Mouse (Mus musculus) gastrocnemius, adult 18-20 months (tissue): Measurements from ENCODE around the gene Gpr12. TPM values are rescaled to one million over a fixed set of nuclear protein-coding genes. Genes with fewer than 3 reads are reported as not detected.
"Not testable (repeated sequence)": the region's sequence is repeated elsewhere in the genome, so short reads cannot be mapped to it uniquely, and the experiment has no call there.

Experiments
- DNase-seq: peaks from one replicate; pipeline ENCODE4 v3.0.0; 2021; ENCODE audit warnings: low spot score
- total RNA-seq, 2 experiments: library from RNA; stranded (reverse); gene quantifications; 2 replicates each; pipeline ENCODE4 v1.2.3; 2021

The Gpr12 gene
- total RNA-seq, 2 experiments from 2014 or later = not detected

- no peak for DNase-seq
These were observed 1.5 kb upstream of the Gpr12 start for GRCm38 (mm10) chr5:146586357-146587070.

DNA sequence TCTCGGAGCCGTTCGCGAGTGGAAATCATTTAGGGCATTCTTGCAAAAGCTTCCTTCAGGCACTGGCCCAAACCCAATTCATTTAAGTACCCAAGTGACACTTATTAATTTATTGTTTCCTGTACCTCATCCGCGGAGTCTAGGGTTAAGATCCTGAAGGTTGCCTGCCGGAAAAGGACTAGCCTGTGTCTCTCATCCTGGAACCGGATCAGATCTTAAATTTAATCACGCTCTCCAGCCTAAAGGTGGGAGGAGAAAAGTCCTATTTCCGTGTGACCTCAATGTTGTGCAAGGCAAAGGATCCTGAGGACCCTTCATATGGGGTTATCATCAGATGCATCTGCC lies 240 bp upstream of the Gpr12 start:
- DNase-seq = no peak

GRCm38 (mm10) chr5:146584156-146584477 lies 922 bp downstream of the Gpr12 start:
- DNase-seq = no peak

DNA sequence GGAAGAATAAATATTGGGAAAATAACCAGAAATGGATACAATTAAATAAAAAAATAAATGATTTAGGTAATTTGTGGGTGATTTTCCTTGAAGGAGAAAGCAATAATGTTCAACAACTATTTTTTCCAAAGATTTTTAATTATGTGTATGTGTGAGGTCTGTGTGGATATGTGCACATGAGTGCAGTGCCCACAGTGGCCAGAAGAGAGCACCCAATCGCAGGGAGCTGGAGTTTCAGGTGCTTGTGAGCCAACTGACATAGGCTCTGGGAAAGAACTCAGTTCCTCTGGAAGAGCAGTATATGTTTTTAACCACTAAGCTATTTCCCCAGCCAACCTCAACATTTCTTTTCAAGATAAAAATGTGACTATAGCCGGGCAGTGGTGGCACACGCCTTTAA lies 8.4 kb downstream of the Gpr12 start:
- DNase-seq = no peak

GRCm38 (mm10) chr5:146572735-146573042 lies 12.3 kb downstream of the Gpr12 start:
- not testable (repeated sequence) for DNase-seq

DNA sequence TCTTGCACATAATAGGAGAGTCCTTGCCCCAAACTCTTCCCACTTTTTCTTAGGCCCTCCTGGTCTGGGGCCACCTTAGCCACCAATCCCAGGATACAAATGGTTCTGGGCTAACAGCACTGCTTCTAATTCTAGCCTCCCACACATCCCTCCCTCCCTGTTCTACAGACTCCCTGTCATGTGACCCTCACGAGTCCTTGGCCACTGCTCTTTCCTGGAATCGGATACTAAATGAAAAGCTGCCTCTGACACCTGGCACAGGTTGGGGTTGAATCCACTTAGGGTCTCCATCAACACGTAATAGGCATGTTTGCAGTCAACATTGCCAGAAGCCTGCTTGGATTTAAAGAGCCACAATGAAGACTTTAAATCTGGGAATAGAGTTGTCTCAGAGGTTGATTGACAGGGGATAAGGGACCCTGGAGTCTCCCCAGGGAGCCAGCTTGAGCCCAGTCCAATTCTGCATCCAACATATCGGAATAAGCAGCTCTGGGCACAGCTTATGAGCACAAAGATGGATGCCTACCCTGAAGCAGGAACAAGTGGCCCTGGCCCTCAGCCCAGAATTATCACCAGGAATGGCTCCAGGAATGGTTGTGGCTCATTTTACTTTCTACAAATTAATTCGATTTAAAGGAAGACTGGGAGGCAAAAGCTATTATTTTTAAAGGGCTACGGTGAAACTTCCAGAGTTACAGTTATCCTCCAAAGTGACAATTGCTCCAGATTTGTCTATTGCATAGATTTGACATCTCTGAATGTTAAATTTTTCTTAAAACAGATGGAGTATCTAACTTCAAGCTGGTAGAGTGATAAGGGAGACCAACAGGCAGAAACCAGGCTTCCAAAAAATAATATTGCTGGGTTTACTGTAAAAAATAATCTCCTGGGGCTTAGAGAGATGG lies 13.0 kb downstream of the Gpr12 start:
- not testable (repeated sequence) for DNase-seq

- not testable (repeated sequence) for DNase-seq
These were observed 14.9 kb downstream of the Gpr12 start for GRCm38 (mm10) chr5:146570179-146570578.

- DNase-seq = no peak
These were observed 18.0 kb downstream of the Gpr12 start for GRCm38 (mm10) chr5:146567054-146567453.

GRCm38 (mm10) chr5:146564259-146564658 lies 20.8 kb downstream of the Gpr12 start:
- no peak for DNase-seq

DNA sequence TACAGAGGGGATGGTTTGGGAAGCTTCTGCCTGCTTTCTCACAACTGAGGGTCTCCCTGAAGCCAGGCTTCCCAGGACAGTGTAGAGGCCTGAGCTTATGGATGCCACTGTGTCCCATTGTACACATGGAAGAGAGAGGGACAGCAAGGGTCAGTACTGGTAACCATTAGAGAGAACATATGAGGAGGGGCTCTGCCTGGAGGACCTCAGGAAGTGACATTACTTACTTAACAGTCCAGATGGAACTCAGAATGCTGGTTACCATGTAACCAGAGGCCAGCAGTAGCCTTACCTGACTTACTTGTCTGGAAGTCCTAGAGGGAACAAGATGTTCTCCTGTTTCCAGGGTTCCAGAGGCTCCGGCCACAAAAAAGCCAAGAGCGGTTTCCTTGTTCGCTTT lies 29.2 kb downstream of the Gpr12 start, which contains the start of gene Gm3415:
Gene Gm3415, plus strand, starts transcription at position 301 of the 400 bp plus-strand sequence.
- not testable (repeated sequence) for DNase-seq

DNA sequence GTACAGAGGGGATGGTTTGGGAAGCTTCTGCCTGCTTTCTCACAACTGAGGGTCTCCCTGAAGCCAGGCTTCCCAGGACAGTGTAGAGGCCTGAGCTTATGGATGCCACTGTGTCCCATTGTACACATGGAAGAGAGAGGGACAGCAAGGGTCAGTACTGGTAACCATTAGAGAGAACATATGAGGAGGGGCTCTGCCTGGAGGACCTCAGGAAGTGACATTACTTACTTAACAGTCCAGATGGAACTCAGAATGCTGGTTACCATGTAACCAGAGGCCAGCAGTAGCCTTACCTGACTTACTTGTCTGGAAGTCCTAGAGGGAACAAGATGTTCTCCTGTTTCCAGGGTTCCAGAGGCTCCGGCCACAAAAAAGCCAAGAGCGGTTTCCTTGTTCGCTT lies 47.7 kb downstream of the Gpr12 start, which contains the start of gene Gm3409:
Gene Gm3409, plus strand, starts transcription at position 301 of the 400 bp plus-strand sequence.
- DNase-seq = not testable (repeated sequence)

Other genes with a start within 250 kb of the Gpr12 start
- under 1 TPM; 0.78 to 0.85 TPM for gene Wasf3, start 200.3 kb downstream of the Gpr12 start, total RNA-seq
- not detected for gene Gm6408, start 103.3 kb downstream of the Gpr12 start, total RNA-seq
- gene Gm6370, start 93.9 kb downstream of the Gpr12 start, total RNA-seq = not detected
- not detected for gene 4930449I24Rik, start 82.8 kb downstream of the Gpr12 start, total RNA-seq
- not detected for gene Gm3402, start 71.1 kb downstream of the Gpr12 start, total RNA-seq
- gene Gm3404, start 59.4 kb downstream of the Gpr12 start, total RNA-seq = not detected
- not detected for gene Gm3409, start 47.6 kb downstream of the Gpr12 start, total RNA-seq
- not detected for gene Gm3415, start 29.1 kb downstream of the Gpr12 start, total RNA-seq
- 10 to 100 TPM; 16.4 to 17.9 TPM for gene Usp12, start 209.8 kb upstream of the Gpr12 start, total RNA-seq
- gene Rpl21, start 247.7 kb upstream of the Gpr12 start, total RNA-seq = 100 to 1,000 TPM; 133 to 155 TPM